Mouse (Mus musculus) hindlimb bud, embryonic 11.5 days (tissue): ENCODE results near the gene Ninj2.

Experiments
- DNase-seq: peaks from one replicate; pipeline ENCODE4 v3.0.0-alpha.2; 2012; ENCODE audit warnings: low read depth, low spot score; ENCODE audit errors: extremely low spot score

Gene Ninj2

GRCm38 (mm10) chr6:120126456-120126855, 33.3 kb downstream of the Ninj2 start:
- DNase-seq = no peak

GRCm38 (mm10) chr6:120127321-120127720, 34.2 kb downstream of the Ninj2 start:
- DNase-seq = no peak

- DNase-seq = no peak
Observed at GRCm38 (mm10) chr6:120134748-120135147, 41.6 kb downstream of the Ninj2 start.

GRCm38 (mm10) chr6:120145439-120145838, 52.3 kb downstream of the Ninj2 start:
- no peak for DNase-seq

- DNase-seq = no peak
Observed at GRCm38 (mm10) chr6:120146676-120147075, 53.5 kb downstream of the Ninj2 start.

GRCm38 (mm10) chr6:120147411-120147810, 54.3 kb downstream of the Ninj2 start:
- DNase-seq = no peak

- no peak for DNase-seq
Observed at GRCm38 (mm10) chr6:120148716-120149392, 55.7 kb downstream of the Ninj2 start.

GRCm38 (mm10) chr6:120149458-120150120, 56.4 kb downstream of the Ninj2 start:
- DNase-seq = no peak

- DNase-seq = no peak
Observed at GRCm38 (mm10) chr6:120150206-120150605, 57.1 kb downstream of the Ninj2 start.

- DNase-seq = no peak
Observed at GRCm38 (mm10) chr6:120151616-120152053, 58.5 kb downstream of the Ninj2 start.

GRCm38 (mm10) chr6:120152739-120153696, 59.9 kb downstream of the Ninj2 start:
- no peak for DNase-seq

GRCm38 (mm10) chr6:120154526-120155309, 61.6 kb downstream of the Ninj2 start:
- DNase-seq = no peak

- DNase-seq = no peak
Observed at GRCm38 (mm10) chr6:120155510-120155909, 62.4 kb downstream of the Ninj2 start.

GRCm38 (mm10) chr6:120157479-120157878, 64.3 kb downstream of the Ninj2 start:
- no peak for DNase-seq

GRCm38 (mm10) chr6:120159133-120159901, 66.2 kb downstream of the Ninj2 start:
- no peak for DNase-seq

- no peak for DNase-seq
Observed at GRCm38 (mm10) chr6:120162928-120163327, 69.8 kb downstream of the Ninj2 start.

GRCm38 (mm10) chr6:120164765-120165164, 71.6 kb downstream of the Ninj2 start:
- no peak for DNase-seq

- DNase-seq = no peak
Observed at GRCm38 (mm10) chr6:120167574-120167973, 74.4 kb downstream of the Ninj2 start.

- no peak for DNase-seq
Observed at GRCm38 (mm10) chr6:120172294-120173017, 79.3 kb downstream of the Ninj2 start.
